Mouse (Mus musculus) urinary bladder, postnatal 10 days (tissue): ENCODE measurements at regions not wholly inside any gene's neighbourhood (a gene's known extent, or its start where the extent isn't known, plus 50 kb on each side); places are given as distances from the start of the nearest gene placed in this dataset.

Experiments
- DNase-seq: peaks from one replicate; pipeline ENCODE4 v3.0.0; 2022; ENCODE audit warnings: low spot score

DNA sequence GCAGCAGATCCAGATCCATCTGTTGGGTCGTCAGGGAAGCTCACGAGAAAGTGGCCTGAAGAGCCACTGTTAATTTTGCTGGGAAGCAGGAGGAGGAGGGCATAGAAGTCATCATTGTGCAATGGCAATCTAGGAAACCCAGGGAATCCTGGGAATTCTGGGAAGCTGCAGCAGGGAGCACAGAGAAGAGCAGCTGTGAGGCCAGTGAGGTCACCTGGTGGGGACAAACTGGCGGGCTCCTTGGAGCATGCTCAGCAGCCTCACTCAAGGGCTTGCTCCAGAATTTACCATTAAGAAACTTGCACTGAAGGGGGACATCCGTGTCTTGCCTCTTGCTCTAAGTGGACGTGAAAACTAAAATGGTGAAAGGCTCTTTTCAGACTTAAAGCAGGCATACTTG, 105.0 kb upstream of the Tgfbr2 start:
- no peak for DNase-seq

DNA sequence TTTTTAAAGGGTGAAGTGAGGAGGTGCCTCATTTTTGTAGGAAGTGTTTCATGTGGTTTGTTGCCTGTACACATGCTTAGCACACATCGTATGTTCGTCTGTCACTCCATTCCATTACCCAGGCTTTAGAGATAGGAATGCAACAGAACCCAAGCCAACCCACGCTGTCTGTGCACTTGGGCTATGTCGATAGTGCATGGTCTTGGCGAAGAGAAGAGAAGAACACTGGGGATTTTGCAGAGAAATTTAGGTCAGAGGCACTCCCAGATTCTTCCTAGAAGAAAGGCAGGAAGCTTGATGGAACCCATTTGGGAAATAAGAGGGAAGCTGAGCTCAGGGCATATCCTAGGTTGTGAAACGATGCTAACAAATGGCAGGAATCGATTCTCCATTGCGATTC, 103.7 kb upstream of the Tgfbr2 start:
- no peak for DNase-seq

DNA sequence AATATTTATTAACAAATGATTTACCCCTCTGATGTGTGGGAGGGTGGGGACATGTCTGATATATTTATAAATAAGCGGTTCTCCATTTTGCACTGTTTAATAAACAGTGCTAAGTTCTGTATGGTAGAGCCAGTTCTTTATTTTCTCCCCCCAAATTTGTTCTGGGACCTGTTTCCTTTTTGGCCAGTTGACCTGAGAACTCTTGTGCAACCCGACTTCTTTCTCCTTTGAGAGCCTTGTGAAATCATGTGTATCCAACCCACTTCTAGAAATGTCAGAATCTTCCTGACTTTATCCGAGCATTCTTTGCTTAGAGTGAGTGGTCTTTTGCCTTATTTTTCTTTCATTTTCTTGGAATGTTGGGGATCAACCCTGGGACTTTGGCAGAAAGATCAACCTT, 102.6 kb upstream of the Tgfbr2 start:
- no peak for DNase-seq

DNA sequence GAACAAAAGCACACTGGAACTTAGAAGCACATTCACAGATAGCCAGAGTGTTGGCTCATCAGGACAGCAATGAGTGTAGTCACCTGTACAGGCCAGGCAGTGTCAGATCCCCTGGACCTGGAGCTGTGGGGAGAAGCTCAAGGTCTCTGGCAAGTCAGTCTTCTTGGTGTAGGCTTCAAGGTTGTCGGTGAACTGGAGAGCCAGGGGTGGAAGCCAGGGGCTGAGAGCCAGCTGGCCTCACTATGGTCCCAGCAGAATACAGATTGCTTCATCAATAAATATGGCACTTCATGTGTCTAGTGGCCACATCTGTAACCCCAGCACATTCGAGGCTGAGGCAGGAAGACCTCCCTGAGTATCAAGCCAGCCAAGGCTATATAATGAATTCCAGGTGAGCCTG, 101.0 kb upstream of the Tgfbr2 start:
- no peak for DNase-seq

DNA sequence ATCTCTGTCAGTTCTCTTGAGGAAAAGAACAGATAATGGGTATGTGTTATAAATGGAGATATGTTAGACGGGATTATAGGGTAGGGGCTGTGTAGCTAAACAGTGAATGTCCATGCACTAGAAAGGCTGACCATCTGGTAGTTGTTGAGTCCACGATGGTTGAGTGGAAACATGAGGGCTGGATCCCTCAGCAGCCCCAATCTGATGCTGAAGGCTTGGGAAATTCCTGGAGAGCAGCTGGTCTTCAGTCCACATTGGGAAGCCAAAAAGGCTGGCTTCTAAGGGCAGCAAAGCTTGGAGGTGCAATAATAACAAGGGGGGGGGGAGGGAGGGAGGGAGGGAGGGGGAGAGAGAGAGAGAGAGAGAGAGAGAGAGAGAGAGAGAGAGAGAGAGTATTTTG, 97.3 kb upstream of the Tgfbr2 start:
- no peak for DNase-seq

DNA sequence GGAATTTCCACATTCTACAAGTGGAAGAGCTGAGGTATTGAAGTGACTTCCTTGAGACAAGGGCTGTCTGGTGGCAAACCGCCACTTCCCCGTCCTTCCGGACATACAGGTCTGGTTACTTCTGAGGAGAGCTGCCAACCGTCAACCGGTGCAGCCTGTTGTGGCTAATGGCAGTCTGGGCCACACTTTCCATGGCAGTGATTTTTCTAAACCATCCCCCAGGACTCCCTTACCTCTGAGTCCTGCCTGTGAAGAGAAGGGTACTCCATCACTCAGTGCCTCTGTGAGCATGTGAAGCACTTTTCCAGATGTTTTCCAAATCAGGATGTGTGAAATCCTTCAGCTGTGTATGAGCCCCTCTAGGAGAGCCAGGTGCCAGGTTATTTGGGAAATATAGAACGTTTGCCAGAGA, 95.3 kb upstream of the Tgfbr2 start:
- DNase-seq, result no peak

DNA sequence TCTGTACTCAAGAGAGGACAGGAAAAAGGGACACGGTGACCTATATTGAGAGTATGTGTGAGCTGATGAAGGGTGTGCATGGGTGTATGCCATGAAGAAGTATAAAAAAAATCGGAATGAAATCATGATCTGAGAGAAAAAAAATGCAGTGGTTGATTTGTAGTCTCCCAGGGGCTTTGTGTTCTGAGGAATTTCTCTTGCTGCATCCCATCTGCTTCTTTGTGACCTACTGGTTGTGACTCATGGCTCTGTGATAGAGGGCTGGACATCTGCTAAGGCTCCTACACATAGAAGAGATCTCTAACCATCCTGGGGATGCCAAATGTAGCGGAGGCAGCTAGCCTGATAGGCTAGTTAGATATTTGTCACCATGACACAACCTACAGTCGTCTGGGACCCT, 92.3 kb upstream of the Tgfbr2 start:
- DNase-seq, result no peak

DNA sequence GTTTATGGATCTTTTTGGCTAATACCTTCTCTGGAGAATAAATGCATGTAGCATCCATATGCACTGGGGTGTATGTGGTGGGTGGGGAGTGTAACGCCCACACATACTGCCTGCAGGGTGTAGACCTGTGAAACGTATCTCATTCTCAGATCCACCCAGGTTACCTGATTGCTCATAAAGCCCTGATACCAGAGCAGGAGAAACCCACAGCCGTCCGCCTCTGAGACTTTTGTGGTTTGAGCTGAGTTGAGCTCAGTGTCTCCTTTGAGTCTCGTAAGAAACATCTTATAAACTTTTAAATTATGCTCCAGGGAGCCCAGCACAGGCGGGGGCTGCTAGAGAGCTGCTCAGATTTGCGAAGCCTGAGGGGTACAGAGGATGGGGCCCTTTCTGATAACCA, 88.7 kb upstream of the Tgfbr2 start:
- no peak for DNase-seq

DNA sequence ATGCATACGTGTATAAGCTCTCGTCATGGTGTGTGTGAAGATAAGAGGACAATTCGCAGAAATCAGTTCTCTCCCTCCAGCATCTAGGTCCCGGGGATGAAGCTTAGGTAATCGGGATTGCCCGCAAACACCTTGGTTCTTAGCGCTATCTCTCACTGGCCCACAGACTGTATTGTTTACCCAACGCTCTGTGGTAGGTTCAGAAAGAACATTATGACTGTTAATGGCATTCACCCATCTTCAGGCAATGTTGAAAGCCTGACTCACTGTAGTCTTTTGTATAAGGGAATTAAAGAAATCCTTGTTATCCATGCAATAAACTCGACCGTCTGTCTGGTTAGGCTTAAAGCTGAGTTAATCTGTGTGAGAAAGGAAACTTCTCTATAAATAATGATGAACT, 84.4 kb upstream of the Tgfbr2 start:
- no peak for DNase-seq

DNA sequence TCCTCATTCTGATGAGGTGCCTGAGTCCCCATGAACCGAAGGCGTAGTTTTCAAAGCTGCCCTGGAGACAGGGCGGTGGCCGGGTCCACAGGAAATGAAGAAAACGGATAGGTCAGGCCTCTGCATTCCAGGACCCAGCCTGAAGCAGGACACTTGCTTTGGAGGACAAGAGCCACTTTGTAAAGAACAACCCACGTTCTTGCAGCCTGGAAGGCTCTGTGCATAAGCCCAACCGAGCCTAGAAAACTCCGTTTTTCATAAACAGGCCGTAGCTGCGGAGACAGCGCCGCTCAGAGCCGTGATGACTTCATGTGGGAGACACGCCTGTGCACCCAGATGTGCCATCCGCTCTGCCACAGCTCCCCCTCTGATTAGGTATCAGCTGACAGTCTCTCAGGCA, 78.4 kb upstream of the Tgfbr2 start:
- no peak for DNase-seq

DNA sequence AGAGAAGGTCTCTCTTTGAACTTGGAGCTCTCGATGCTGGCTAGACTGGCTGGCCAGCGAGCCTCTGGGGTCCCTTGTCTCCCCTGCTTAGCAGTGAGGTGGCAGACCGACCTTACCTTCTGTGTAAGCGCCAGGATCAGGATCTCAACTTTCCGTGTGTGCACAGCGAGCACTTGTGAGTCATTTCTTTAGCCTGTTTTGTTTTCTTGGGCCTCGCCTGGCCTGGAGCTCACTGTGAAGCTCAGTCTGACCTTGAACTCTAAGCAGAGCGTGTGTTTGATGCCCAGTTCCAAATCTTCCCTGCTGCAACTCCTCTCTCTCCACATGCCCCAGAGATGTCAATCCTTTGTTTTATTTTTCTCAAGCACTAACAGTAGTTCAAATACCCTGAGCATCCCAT, 77.6 kb upstream of the Tgfbr2 start:
- DNase-seq, result no peak

DNA sequence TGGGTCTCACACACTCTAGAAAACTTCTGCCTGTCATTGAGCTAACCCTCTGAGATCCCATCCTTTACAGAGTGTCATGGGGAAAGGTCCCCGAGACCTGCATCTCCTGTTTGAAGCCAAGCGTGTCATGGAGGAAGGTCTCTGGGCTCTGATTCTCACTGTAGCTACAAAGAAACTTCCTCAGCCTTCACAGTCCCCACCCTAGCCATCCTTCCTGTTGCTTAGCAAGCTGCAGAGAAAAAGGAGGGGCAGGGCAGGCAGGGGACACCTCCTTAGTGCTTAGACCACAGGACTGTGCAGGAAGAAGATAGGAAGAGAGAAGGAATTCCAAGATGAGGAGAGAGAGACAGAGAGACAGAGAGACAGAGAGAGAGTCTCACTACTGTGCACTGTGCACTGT, 74.6 kb upstream of the Tgfbr2 start:
- DNase-seq, result no peak

DNA sequence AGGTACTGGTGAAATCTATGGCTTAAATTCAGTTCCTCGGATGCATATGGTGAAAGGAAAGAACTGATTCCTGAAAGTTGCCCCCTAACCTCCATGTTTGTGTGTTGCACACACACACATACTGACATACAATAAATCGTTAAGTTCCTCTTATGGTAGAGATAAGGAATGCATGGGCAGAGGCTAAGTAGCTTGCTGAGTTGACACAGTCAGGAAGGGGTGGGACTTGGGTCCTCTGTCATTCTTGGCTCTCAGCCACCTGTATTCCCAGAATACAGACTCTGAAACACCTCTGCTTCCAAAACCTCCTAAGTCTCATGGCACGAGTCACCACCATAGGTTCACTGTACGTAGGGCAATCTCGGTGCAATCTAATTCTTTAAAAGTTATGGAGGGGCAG, 70.0 kb upstream of the Tgfbr2 start:
- no peak for DNase-seq

DNA sequence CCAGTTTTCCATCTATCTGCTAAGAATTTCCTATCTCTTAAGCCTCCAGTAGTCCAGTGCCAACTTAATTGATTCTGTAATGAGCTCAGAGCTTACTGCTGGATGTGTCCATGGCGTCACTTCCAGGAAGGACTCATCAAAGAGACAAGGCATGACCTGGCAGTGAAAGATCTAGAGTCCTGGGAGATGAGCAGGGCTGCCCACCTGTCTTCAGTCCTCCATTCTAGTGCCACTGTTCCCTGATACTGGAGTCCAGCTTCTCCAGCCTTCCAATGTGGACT, 69.4 kb upstream of the Tgfbr2 start:
- no peak for DNase-seq

DNA sequence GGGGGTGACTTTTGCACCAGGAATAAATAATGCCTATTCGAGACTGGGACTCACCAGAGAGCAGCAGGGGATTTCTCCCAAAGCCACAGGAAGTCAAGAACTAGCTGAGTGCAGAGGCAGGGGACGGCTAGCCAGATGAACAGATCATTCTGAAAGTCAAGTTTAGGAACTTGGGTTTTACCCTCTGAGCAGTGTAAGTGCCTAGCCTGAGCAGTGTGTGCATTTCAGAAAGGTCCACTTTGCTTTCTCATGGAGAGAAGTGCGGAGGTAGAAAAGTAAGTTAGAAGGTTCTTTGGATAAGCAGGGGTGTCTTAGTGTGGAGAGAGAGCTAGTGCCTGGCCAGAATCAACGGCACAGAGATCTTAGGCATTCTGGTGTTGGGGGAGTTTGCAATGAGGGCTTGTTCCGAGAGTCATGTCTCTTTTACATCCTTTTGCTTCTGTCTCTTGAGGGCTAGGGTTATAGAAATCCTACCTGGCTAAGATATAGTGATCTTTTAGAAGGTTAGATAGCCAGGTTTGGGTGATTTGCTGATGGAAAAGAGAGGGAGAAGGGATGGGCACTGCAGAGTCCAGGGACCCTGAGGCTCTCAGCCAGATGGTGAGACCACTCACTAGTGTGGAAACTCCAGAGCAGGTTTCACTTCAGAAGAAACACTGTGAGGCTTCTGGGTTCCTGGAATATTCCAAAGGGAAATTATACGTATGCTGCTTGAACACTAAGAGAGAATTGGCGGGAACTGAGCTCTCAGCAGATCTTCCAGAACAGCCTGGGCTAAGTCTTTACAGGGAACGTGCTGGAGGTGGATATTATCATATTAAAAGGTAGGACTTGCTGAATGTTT, 68.8 kb upstream of the Tgfbr2 start:
- DNase-seq, result no peak

DNA sequence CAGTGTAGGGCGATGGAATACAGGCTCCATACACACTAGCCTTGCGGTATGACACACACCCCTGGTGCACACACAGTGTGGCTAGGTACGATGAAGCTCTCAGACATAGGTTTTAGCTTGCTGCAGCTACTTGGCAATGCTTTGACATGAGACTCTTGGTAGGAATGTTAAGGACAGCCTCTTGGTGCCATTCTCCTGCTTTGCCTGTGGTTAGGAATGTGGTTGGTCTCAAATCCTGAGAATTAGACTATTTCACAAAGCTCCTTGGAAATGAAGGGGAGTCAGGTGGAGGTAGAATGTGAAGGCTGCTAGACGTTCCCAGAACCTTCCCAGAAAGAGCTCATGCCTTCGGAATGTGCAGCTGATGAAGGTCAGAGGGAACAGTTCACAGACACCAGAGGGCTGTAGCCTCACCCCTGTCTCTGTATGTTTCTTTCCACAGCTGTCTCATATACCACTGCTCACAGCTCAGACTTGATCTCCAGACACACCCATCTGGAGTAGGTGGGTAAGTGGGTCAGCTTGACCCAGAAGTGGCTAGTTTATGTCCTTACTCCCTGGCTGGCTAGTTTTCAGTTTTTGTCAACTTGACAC, 66.9 kb upstream of the Tgfbr2 start:
- DNase-seq, result no peak

DNA sequence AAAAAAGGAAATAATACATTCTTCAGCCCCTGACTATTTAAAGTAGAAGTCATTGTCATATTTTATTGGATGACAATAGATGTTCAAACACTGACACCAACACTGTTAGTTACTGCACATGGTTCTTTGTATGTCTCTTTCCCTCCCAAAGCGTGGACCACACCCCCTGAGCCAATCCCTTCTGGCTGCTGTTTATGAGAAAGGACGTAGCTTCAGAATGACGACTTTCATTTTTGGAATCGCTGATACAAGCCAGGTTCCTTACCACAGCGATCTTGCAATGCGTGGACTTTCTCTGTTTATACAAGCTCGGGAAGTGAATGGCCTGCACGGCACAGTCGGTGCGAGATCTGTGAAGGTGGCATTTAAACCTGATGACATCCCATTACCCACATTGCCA, 66.1 kb upstream of the Tgfbr2 start:
- DNase-seq, result no peak

DNA sequence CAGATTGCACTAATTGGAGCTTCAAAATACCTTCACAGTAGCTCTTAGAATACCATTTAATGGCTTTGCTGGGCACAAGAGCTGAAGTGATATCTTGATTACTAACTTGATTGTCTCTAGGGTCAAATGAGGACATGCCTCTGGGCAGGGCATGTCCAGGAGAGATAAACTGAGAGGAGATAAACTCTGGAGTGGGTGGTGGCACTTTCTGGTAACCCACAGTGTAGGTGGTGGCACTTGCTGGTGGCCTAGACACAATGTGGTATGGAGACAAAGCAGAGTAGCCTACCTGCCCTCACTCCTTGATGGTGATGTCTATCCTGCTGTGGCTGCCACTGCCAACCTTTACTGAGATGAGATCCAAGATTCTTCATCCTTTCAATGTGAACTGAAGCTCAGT, 61.7 kb upstream of the Tgfbr2 start:
- no peak for DNase-seq

DNA sequence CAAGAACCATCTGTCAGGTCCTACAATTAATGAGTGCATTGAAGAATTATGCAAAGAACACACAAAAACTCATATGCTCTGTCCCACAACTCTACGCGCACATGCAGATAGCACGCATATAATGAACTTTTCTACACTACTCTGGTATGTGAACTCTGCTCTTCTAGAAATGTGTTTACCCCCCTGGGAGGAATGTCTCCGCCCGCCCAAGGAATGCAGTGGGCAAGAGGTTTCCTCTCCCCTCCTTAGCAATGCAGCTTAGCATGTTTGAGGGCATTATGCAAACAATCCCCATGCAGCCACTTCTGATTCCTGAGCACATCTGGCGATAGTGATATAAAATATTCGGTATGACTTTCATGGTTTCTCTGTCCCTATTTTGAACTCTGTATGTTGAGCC, 59.0 kb upstream of the Tgfbr2 start:
- DNase-seq, result no peak

DNA sequence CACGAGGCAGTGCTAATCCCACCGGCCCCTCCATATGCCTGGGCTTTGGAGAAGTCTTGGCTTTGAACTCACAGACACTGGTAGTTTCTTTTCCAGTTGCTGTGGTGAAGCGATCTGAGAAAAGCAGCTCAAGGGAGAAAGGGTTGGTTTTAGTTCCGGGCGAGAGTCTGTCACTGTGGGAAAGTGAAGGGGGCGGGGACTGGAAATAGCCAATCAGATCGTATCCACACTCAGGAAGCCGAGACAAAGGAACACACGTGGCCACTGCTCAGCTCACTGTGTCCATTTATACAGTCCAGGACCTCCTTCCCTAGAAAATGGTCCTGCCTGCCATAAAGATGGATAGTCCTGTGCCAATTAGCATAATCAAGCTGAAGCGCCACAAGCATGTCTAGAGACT, 57.2 kb upstream of the Tgfbr2 start:
- no peak for DNase-seq

DNA sequence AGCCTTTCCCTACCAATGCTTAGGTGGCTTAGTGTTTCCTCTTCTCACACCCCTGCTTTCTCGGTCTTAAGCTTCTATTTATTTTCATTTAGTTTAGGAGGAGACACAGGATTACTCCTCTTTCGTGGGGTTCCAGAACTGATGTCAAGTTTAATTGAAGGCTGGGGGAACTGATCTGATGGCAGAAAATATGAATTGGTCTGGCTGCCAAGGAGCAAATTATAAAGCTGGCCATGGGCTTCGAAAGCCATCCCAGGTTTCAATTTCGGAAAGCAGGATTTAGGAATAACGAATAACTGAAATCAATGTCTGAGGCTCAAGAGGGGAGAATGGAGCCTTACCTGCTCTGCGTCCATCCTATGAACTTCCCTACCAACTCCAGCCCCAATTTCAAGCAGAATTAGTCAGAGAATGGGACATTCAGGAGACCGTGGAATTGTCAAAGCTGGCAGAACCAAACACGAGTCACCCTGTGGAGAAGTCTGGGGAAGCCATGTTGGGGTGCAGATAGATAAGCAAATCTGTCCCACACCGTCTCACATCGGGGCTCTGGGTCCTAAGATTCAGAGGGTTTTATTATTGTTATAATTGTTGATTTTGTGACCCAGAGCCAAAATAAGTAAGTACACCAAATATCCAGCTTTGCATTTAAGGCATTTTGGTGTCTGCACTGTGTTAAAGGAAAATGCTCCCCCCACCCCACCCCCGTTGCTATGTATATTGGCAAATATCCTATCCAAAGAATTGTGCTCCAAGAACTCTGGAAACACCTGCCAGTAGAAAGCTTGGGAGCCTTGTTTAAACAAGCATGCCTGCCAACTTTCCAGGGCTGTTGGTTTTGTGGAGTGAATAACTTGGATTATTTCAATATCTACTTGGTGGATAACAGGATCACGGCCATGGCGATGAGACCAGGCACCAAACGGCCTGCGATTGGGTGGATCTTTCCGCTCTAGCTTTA, 56.5 kb upstream of the Tgfbr2 start:
- DNase-seq, result no peak

DNA sequence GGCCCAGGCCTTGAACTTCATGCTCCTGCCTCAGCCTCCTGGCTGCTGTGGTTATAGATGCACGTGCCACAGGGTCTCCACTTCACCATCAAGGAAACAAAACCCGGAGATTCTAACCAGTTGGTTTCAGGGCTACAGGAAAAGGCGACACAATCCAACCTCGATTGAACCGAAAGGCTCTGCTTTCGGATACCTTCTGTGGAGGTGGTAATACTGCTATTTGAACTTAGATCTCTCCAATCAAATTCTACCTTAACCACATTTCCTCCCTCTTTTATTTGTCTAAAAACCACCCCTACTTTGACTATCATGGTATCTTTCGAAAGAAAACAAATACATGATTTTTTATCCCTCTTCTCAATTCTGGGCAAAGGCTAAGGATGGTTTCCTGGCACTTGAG, 55.2 kb upstream of the Tgfbr2 start:
- no peak for DNase-seq

DNA sequence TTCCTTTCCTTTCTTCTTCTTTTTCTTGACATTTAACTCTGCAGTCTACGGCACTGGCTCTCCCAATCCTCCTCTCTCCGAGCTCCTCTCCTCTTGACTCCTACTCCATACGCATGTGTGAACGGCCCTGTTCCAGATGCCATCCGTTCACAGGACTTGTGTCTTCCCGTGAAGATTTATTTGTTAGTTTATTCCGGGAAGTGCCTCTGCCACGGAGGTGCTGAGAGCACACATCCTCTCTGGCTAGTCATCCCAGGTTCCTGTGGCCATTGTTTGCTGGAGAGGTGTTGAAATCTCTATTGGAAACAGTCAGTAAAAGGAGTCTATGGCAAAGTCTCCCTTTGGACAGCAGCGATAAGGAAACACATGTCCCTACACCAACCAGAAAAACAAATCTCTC, 53.3 kb upstream of the Tgfbr2 start:
- no peak for DNase-seq
